Mouse (Mus musculus) adrenal gland, adult (tissue): ENCODE measurements around the gene Vmn2r59.
"Not testable (repeated sequence)": the region's sequence is repeated elsewhere in the genome, so short reads cannot be mapped to it uniquely, and the experiment has no call there.

ENCODE experiments used
- DNase-seq, 2 experiments: peaks; one replicate each; pipeline ENCODE4 v3.0.0; 2022 to 2023; ENCODE audit warnings: low spot score in 1 of 2; ENCODE audit not compliant: inconsistent age in 2 of 2

The Vmn2r59 gene

DNA sequence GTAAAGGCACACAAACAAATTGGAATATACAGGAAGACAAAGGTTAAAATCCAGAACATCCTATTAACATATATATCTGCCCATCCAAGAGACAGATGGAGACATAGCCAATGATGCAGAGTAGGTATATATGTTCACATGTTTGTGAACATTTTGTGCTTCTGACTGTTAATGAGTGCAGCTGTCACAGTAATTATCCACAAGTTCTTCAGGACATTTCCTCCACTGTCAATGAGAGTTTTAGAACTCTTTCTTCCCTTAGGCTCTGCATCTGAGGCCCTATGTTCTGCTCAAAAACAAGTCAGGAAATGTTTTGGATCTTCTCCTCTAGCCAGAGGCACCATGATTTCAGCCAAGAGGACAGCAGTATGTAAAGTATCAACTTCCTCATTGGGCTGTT lies at the start of gene Vmn2r59:
TSS of gene Vmn2r59 (minus strand) at position 101 of the 400 bp plus-strand sequence.
- no peak for DNase-seq

DNA sequence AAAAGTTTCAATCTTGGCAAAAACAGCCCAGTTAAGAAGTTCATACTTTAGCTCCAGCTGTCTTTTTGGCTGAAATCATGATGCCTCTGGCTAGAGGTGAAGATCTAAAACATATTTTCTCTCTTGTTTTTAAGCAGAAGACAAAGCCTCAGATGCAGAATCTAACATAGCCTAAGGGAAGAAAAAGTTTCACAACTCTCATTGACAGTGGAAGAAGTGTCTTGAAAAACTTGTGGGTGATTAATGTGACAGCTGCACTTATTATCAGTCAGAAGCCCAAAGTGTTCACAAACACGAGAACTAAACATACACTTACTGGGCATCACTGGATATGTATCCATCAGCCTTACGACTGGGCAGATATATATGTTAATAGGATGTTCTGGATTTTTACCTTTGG lies 48.6 kb upstream of the Vmn2r59 start, which contains the start of gene Vmn2r60:
TSS of gene Vmn2r60 (plus strand) at position 301 of the 400 bp plus-strand sequence.
- no peak for DNase-seq

DNA sequence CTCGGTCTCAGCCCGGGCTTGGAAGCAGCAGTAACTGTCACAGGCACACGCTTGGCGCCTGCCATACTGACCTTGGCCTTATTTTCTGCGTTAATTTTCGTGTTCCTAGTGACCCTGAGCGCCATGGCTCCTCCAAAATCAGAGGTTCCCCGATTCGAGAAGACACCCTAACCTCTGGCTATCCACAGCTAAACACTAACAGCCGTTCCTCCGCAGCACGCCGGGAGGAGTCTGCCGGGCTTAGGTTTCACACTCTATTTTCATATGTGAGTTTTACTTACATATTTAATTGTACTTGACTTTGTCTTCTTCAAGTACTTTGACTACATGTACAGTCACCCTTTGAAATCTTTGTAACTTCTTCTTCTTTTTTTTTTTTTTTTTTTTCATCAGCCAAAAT lies 48.2 kb upstream of the Vmn2r59 start:
- not testable (repeated sequence) for DNase-seq
